Comparison of ENCODE assay signal across 9 mouse cellular contexts in genomic region chr15:79324373-79324772, GRCm38 (mm10). TPM values are rescaled to one million over a fixed set of nuclear protein-coding genes. Genes with fewer than 3 reads are reported as not detected.
A peak's percentile ranks its signal among the peaks of the same experiment; 100 is the strongest.
DNase-seq lines count a peak whose midpoint lies in the region; ATAC-seq lines count a peak whose summit lies in the region.
"Had no signal": no experiment of that assay in that cellular context is flagged by ENCODE, and none has a peak within 500 bp of the region (broad histone marks: within the 10 kb centered on the region; RNA-seq: fewer than 3 reads in every experiment).

No protein-coding gene starts in this region.

- no peak overlapping the region for H3K4me2 ChIP-seq in hindbrain, embryonic 12.5 days (replicated peaks)
- no peak overlapping the region for H3K4me2 ChIP-seq in neural tube, embryonic 13.5 days
- H3K4me2 ChIP-seq in limb, embryonic 11.5 days (ENCODE audit: low read depth, severe bottlenecking), result no peak overlapping the region
- H3K4me2 ChIP-seq in stomach, embryonic 16.5 days (ENCODE audit: low read depth, low read length), result no peak overlapping the region

- no peak overlapping the region for H3K9ac ChIP-seq in hindbrain, embryonic 12.5 days
- no peak overlapping the region for H3K9ac ChIP-seq in neural tube, embryonic 13.5 days
- no peak overlapping the region for H3K9ac ChIP-seq in limb, embryonic 11.5 days (ENCODE audit: low read length)
- no peak overlapping the region for H3K9ac ChIP-seq in stomach, embryonic 16.5 days (ENCODE audit: low read length)

- peak overlapping the region; percentile 36 for H3K27ac ChIP-seq in hindbrain, embryonic 10.5 days
- no peak overlapping the region for H3K27ac ChIP-seq in hindbrain, embryonic 12.5 days
- 0 out of 2 replicates have a peak overlapping the region, but pooled peaks have one; percentile 15 for H3K27ac ChIP-seq in neural tube, embryonic 13.5 days (replicated peaks)
- peak overlapping the region; percentile 1; the same call in 1 of the 2 replicates for H3K27ac ChIP-seq in limb, embryonic 11.5 days (replicated peaks; ENCODE audit: low read depth, low read length)
- H3K27ac ChIP-seq in stomach, embryonic 16.5 days (ENCODE audit: low read length), result peak overlapping the region; percentile 77

- H3K36me3 ChIP-seq in hindbrain, embryonic 10.5 days, result no peaks in the 10 kb centered on the region
- H3K36me3 ChIP-seq in hindbrain, embryonic 12.5 days, result no peaks in the 10 kb centered on the region
- H3K36me3 ChIP-seq in neural tube, embryonic 13.5 days, result no peaks in the 10 kb centered on the region
- H3K36me3 ChIP-seq in limb, embryonic 11.5 days (ENCODE audit: control insufficient read depth, insufficient read depth, low read length), result no peaks in the 10 kb centered on the region
- H3K36me3 ChIP-seq in stomach, embryonic 16.5 days (ENCODE audit: control insufficient read depth, insufficient read depth, low read length), result no peaks in the 10 kb centered on the region

- WGBS in hindbrain, embryonic 10.5 days, result 92% methylated on average over 3 of the region's 3 CpGs
- 91% methylated on average over 3 of the region's 3 CpGs for WGBS in hindbrain, embryonic 12.5 days
- 88% methylated on average over 3 of the region's 3 CpGs for WGBS in neural tube, embryonic 13.5 days
- 89% methylated on average over 3 of the region's 3 CpGs for whole genome bisulfite sequencing in limb, embryonic 11.5 days
- 77% methylated on average over 3 of the region's 3 CpGs for WGBS in stomach, embryonic 16.5 days

- H3K9me3 ChIP-seq in hindbrain, embryonic 10.5 days, result no peaks in the 10 kb centered on the region
- H3K9me3 ChIP-seq in hindbrain, embryonic 12.5 days (replicated peaks), result no peaks in the 10 kb centered on the region
- no peaks in the 10 kb centered on the region for H3K9me3 ChIP-seq in neural tube, embryonic 13.5 days
- no peaks in the 10 kb centered on the region for H3K9me3 ChIP-seq in limb, embryonic 11.5 days (ENCODE audit: control insufficient read depth, low read length)
- H3K9me3 ChIP-seq in stomach, embryonic 16.5 days (replicated peaks; ENCODE audit: control insufficient read depth, low read length), result no peaks in the 10 kb centered on the region

- H3K27me3 ChIP-seq in hindbrain, embryonic 10.5 days (ENCODE audit: insufficient read depth, poor library complexity, severe bottlenecking), result no peaks in the 10 kb centered on the region
- no peaks in the 10 kb centered on the region for H3K27me3 ChIP-seq in hindbrain, embryonic 12.5 days
- H3K27me3 ChIP-seq in neural tube, embryonic 13.5 days, result no peaks in the 10 kb centered on the region
- H3K27me3 ChIP-seq in limb, embryonic 11.5 days (ENCODE audit: control insufficient read depth, insufficient read depth, low read length), result no peaks in the 10 kb centered on the region
- no peaks in the 10 kb centered on the region for H3K27me3 ChIP-seq in stomach, embryonic 16.5 days (ENCODE audit: control insufficient read depth, insufficient read depth, low read length)

- no peak for DNase-seq in hindbrain, embryonic 10.5 days (ENCODE audit: low spot score)
- no peak for DNase-seq in neural tube, embryonic 10.5 days (ENCODE audit: extremely low spot score, low spot score)
- no peak for DNase-seq in limb, embryonic 11.5 days (ENCODE audit: low spot score)
- no peak for DNase-seq in frontal cortex, postnatal 36 days (ENCODE audit: low spot score in 2 of 2)
- DNase-seq in yolk sac, embryonic 10.5 days (ENCODE audit: low spot score), result no peak

- peaks cover 58% of the 10 kb centered on the region for H3K4me1 ChIP-seq in hindbrain, embryonic 10.5 days (replicated peaks)
- H3K4me1 ChIP-seq in hindbrain, embryonic 12.5 days, result peaks cover 29% of the 10 kb centered on the region
- H3K4me1 ChIP-seq in neural tube, embryonic 13.5 days (replicated peaks), result peaks cover 28% of the 10 kb centered on the region
- H3K4me1 ChIP-seq in limb, embryonic 11.5 days (ENCODE audit: control insufficient read depth, insufficient read depth, low read length), result peaks cover 17% of the 10 kb centered on the region
- H3K4me1 ChIP-seq in stomach, embryonic 16.5 days (ENCODE audit: control insufficient read depth, insufficient read depth, low read length), result peaks cover 34% of the 10 kb centered on the region

- ATAC-seq in hindbrain, embryonic 12.5 days (ENCODE audit: low FRiP score), result no peak
- no peak for ATAC-seq in neural tube, embryonic 13.5 days (ENCODE audit: low read depth)
- no peak for ATAC-seq in limb, embryonic 11.5 days (ENCODE audit: insufficient number of reproducible peaks, low FRiP score, low TSS enrichment, low read depth)
- no peak for ATAC-seq in stomach, embryonic 16.5 days (ENCODE audit: insufficient read depth, low FRiP score)
- ATAC-seq: activated CD4-positive, CD25-positive, alpha-beta regulatory T cell, adult 4 months had no signal

- no peak overlapping the region for H3K4me3 ChIP-seq in hindbrain, embryonic 10.5 days
- no peak overlapping the region for H3K4me3 ChIP-seq in hindbrain, embryonic 12.5 days
- H3K4me3 ChIP-seq in neural tube, embryonic 13.5 days, result no peak overlapping the region
- no peak overlapping the region for H3K4me3 ChIP-seq in limb, embryonic 11.5 days (ENCODE audit: low read depth, low read length)
- H3K4me3 ChIP-seq in stomach, embryonic 16.5 days (replicated peaks; ENCODE audit: low read length), result no peak overlapping the region

RNA-seq across cellular contexts. Expression of gene Pla2g6, which starts 3.8 kb away (rescaled TPM):
- polyA plus RNA-seq in hindbrain, embryonic 10.5 days (2016; fragmentation: Nextera tagmentation; extraction: Ambion mirVana), result 24.2 and 25.3 TPM in 2 replicates
- polyA plus RNA-seq in hindbrain, embryonic 12.5 days (2016; fragmentation: Nextera tagmentation; extraction: Ambion mirVana), result 36.5 and 38.9 TPM in 2 replicates
- 33.3 and 34.1 TPM in 2 replicates for polyA plus RNA-seq in neural tube, embryonic 13.5 days (2015; fragmentation: Nextera tagmentation; extraction: Ambion mirVana)
- polyA plus RNA-seq in limb, embryonic 11.5 days (2014; fragmentation: Nextera tagmentation; extraction: Ambion mirVana), result 10.8 and 11.3 TPM in 2 replicates
- polyA plus RNA-seq in stomach, embryonic 16.5 days (2015; fragmentation: Nextera tagmentation; extraction: Ambion mirVana), result 15.6 and 20.9 TPM in 2 replicates

RNA-seq across cellular contexts. Expression of gene Maff, which starts 22.0 kb away (rescaled TPM):
- 0.97 and 1.1 TPM in 2 replicates for polyA plus RNA-seq in hindbrain, embryonic 10.5 days (2016; fragmentation: Nextera tagmentation; extraction: Ambion mirVana)
- polyA plus RNA-seq in hindbrain, embryonic 12.5 days (2016; fragmentation: Nextera tagmentation; extraction: Ambion mirVana), result 1.4 and 1.5 TPM in 2 replicates
- polyA plus RNA-seq in neural tube, embryonic 13.5 days (2015; fragmentation: Nextera tagmentation; extraction: Ambion mirVana), result 0.77 and 1.2 TPM in 2 replicates
- 2.2 and 2.6 TPM in 2 replicates for polyA plus RNA-seq in limb, embryonic 11.5 days (2014; fragmentation: Nextera tagmentation; extraction: Ambion mirVana)
- 5.2 and 6.2 TPM in 2 replicates for polyA plus RNA-seq in stomach, embryonic 16.5 days (2015; fragmentation: Nextera tagmentation; extraction: Ambion mirVana)

RNA-seq across cellular contexts. Expression of gene Baiap2l2, which starts 39.0 kb away (rescaled TPM):
- polyA plus RNA-seq in hindbrain, embryonic 10.5 days (2016; fragmentation: Nextera tagmentation; extraction: Ambion mirVana), result 1.7 and 2.0 TPM in 2 replicates
- polyA plus RNA-seq in hindbrain, embryonic 12.5 days (2016; fragmentation: Nextera tagmentation; extraction: Ambion mirVana), result 0.92 and 4.1 TPM in 2 replicates
- 2.7 TPM in 2 replicates for polyA plus RNA-seq in neural tube, embryonic 13.5 days (2015; fragmentation: Nextera tagmentation; extraction: Ambion mirVana)
- polyA plus RNA-seq in limb, embryonic 11.5 days (2014; fragmentation: Nextera tagmentation; extraction: Ambion mirVana), result 0.88 and 3.3 TPM in 2 replicates
- polyA plus RNA-seq in stomach, embryonic 16.5 days (2015; fragmentation: Nextera tagmentation; extraction: Ambion mirVana), result 7.1 and 7.3 TPM in 2 replicates
